Mouse (Mus musculus): Measurements from ENCODE around the gene Gm28961.
"Not testable (repeated sequence)": the region's sequence is repeated elsewhere in the genome, so short reads cannot be mapped to it uniquely, and the experiment has no call there.

Gene Gm28961

GRCm38 (mm10) chrY:57705397-57705796, at the start of gene Gm28961:
TSS of gene Gm28961 (plus strand) at chrY:57705697.
- DNase-seq: not testable (repeated sequence)

Data from thymus, adult 18-20 months (tissue).